Mouse (Mus musculus): ENCODE results near the gene Fam186a. TPM values are rescaled to one million over a fixed set of nuclear protein-coding genes. Genes with fewer than 3 reads are reported as not detected.
A peak's percentile ranks its signal among the peaks of the same experiment; 100 is the strongest.
"Not testable (repeated sequence)": the region's sequence is repeated elsewhere in the genome, so short reads cannot be mapped to it uniquely, and the experiment has no call there.

Fam186a gene
- polyA plus RNA-seq, 1 experiment from 2014 or later: not detected

- WGBS: 66% methylated on average over 1 of the region's 1 CpGs
- Histone ChIP-seq H3K9ac (replicated peaks) (no peak overlapping the region), H3K9me3 (no peaks in the 10 kb centered on the region), H3K36me3 (no peaks in the 10 kb centered on the region), H3K27ac (no peak overlapping the region), H3K4me2 (no peak overlapping the region), H3K4me3 (replicated peaks) (no peak overlapping the region), H3K27me3 (no peaks in the 10 kb centered on the region), H3K4me1 (replicated peaks) (no peaks in the 10 kb centered on the region)
- no peak for ATAC-seq (ENCODE audit: insufficient number of reproducible peaks, insufficient read depth, low FRiP score, low TSS enrichment, low read depth)
These were observed 32.4 kb downstream of the Fam186a start for GRCm38 (mm10) chr15:99934501-99934900.

- no peak overlapping the region for H3K4me3 ChIP-seq (replicated peaks)
- no peak for ATAC-seq (ENCODE audit: insufficient number of reproducible peaks, insufficient read depth, low FRiP score, low TSS enrichment, low read depth)
- H3K9ac ChIP-seq (replicated peaks): no peak overlapping the region
- 82% methylated on average over 8 of the region's 8 CpGs for WGBS
- no peaks in the 10 kb centered on the region for H3K36me3 ChIP-seq
- H3K27ac ChIP-seq: no peak overlapping the region
- H3K9me3 ChIP-seq: no peaks in the 10 kb centered on the region
- H3K27me3 ChIP-seq: no peaks in the 10 kb centered on the region
- H3K4me2 ChIP-seq: no peak overlapping the region
- H3K4me1 ChIP-seq (replicated peaks): no peaks in the 10 kb centered on the region
These were observed 35.6 kb downstream of the Fam186a start for GRCm38 (mm10) chr15:99931231-99931630.

DNA sequence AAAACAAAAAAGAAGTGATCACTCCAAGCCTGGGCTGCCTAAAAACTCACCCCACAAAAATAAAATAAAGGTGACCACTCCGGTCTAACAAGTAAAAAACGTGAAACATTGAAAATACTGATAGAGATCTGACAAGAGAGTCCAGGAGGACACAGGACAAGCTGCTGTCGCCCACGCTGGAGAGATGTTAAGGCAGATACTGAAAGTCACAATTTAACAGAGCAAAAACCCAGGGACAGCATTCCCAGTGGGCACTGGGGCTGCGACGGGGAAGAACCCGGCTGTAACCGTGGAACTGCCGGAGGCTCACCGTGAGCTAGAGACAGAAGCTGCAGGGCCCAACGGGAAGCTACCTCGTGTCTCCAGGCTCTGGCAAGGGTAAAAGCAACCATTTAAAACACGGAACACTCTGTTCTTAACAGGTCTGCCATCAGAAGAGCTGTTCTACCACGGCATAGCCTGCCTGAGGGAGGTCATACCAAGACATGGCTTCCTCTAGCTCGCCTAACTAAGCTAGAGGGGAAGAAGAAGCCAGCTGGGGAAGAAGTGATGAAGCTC is 47.2 kb downstream of the Fam186a start:
- ATAC-seq (ENCODE audit: insufficient number of reproducible peaks, insufficient read depth, low FRiP score, low TSS enrichment, low read depth): no peak
- no peaks in the 10 kb centered on the region for H3K27me3 ChIP-seq
- no peak overlapping the region for H3K9ac ChIP-seq (replicated peaks)
- 84% methylated on average over 15 of the region's 15 CpGs for WGBS
- no peak overlapping the region for H3K27ac ChIP-seq
- no peaks in the 10 kb centered on the region for H3K9me3 ChIP-seq
- H3K36me3 ChIP-seq: no peaks in the 10 kb centered on the region
- no peaks in the 10 kb centered on the region for H3K4me1 ChIP-seq (replicated peaks)
- no peak overlapping the region for H3K4me3 ChIP-seq (replicated peaks)
- no peak overlapping the region for H3K4me2 ChIP-seq

- H3K4me3 ChIP-seq (replicated peaks): no peak overlapping the region
- H3K4me1 ChIP-seq (replicated peaks): no peaks in the 10 kb centered on the region
- no peak overlapping the region for H3K4me2 ChIP-seq
- 79% methylated on average over 3 of the region's 3 CpGs for WGBS
- no peak for ATAC-seq (ENCODE audit: insufficient number of reproducible peaks, insufficient read depth, low FRiP score, low TSS enrichment, low read depth)
- H3K36me3 ChIP-seq: no peaks in the 10 kb centered on the region
- no peaks in the 10 kb centered on the region for H3K9me3 ChIP-seq
- no peak overlapping the region for H3K9ac ChIP-seq (replicated peaks)
- no peaks in the 10 kb centered on the region for H3K27me3 ChIP-seq
- H3K27ac ChIP-seq: no peak overlapping the region
These were observed 49.6 kb downstream of the Fam186a start for GRCm38 (mm10) chr15:99917264-99917663.

DNA sequence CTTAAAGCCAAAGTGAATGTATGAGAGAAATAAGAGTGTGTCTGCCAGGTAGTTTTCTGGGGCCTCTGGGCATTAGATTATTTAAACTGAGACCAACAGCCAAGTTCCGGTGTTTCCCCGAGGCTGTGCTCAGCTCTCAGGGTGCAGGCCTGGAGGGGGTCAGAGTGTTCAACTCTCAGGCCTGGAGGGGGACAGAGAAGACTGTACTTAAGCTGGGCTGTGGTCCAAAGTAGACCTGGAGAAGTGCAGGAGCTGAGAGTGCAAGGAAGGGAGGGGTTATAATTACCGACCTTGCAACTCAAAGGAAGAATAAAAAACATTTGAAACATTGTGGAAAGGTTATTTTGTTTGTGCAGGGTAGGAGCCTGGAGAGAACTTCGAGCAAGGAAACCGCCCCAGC is 52.2 kb downstream of the Fam186a start:
- no peak for ATAC-seq (ENCODE audit: insufficient number of reproducible peaks, insufficient read depth, low FRiP score, low TSS enrichment, low read depth)

DNA sequence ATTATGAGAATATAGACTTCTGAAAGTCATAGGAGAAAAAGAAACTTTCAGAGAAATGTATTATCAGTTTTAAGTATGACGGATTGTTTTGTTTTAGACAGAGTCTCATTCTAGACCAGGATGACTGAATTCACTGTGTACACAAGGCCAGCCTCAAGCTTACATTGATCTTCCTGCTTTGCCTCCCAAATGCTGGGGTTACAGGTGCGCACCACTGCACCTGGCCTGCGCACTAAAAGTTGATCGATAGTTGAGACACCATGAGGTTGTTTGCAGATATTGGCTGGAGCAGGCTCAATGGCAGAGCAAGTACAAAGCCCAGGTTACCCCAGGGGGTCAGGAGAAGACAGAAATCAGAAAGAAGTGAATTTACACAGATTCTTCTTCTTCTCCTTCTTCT is 55.1 kb downstream of the Fam186a start:
- Histone ChIP-seq H3K4me3 (replicated peaks) (no peak overlapping the region), H3K9ac (replicated peaks) (no peak overlapping the region), H3K36me3 (no peaks in the 10 kb centered on the region), H3K27me3 (no peaks in the 10 kb centered on the region), H3K9me3 (no peaks in the 10 kb centered on the region), H3K4me1 (replicated peaks) (no peaks in the 10 kb centered on the region), H3K27ac (no peak overlapping the region), H3K4me2 (no peak overlapping the region)
- WGBS: 95% methylated on average over 4 of the region's 4 CpGs
- ATAC-seq (ENCODE audit: insufficient number of reproducible peaks, insufficient read depth, low FRiP score, low TSS enrichment, low read depth): no peak

More for the DNA sequence above, 52.2 kb downstream of the Fam186a start:
- Histone ChIP-seq H3K27me3 (no peaks in the 10 kb centered on the region), H3K9me3 (no peaks in the 10 kb centered on the region), H3K4me2 (no peak overlapping the region), H3K4me1 (replicated peaks) (no peaks in the 10 kb centered on the region), H3K27ac (no peak overlapping the region), H3K9ac (replicated peaks) (no peak overlapping the region), H3K36me3 (no peaks in the 10 kb centered on the region), H3K4me3 (replicated peaks) (no peak overlapping the region)
- 78% methylated on average over 5 of the region's 5 CpGs for WGBS

DNA sequence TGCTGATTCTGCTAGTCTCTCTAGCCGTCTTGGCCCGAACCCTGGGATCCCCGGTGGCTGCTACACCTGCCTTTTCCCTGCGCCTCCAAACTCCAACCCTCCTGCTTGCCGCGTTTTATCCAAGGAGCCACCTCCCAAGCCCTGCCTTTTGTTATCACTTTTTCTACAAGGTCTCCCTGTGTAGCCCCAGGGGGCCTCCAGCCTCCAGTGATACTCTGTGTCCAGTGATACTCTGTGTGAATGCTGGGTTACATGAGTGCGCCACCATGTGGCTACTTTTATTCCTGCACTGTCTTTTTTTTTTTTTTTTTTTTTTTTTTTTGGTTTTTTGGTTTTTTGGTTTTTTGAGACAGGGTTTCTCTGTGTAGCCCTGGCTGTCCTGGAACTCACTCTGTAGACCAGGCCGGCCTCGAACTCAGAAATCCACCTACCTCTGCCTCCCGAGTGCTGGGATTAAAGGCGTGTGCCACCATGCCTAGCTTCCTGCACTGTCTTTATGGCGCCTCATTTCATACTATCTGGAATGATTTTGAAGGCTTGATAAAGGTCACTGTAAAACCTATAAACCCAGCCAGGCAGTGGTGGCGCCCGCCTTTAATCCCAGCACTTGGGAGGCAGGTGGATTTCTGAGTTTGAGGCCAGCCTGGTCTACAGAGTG is 57.4 kb downstream of the Fam186a start:
- not testable (repeated sequence) for H3K36me3 ChIP-seq; H3K9ac ChIP-seq (replicated peaks); H3K27ac ChIP-seq; H3K9me3 ChIP-seq; H3K4me1 ChIP-seq (replicated peaks); H3K27me3 ChIP-seq; H3K4me3 ChIP-seq (replicated peaks); H3K4me2 ChIP-seq; ATAC-seq (ENCODE audit: insufficient number of reproducible peaks, insufficient read depth, low FRiP score, low TSS enrichment, low read depth)
- 41% methylated on average over 14 of the region's 14 CpGs for WGBS

DNA sequence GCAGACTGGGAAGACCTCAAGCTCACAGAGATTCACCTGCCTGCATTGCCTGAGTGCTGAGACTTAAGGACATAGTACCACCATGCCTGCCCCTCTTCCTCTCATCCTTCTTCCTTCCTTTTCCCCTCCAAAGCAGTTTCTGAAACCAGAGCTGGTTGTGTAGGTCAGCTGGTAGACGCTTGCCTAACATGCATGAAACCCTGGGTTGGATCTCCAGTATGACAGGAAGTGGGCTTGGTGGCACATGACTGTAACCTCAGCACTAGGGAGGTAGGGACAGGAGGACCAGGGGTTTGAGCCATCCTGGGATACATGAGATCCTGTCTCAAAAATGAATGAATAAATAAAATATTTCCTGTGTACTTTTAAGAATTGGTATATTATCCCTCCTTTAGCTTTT is 59.3 kb downstream of the Fam186a start:
- ATAC-seq (ENCODE audit: insufficient number of reproducible peaks, insufficient read depth, low FRiP score, low TSS enrichment, low read depth): no peak
- H3K9me3 ChIP-seq: no peaks in the 10 kb centered on the region
- no peaks in the 10 kb centered on the region for H3K4me1 ChIP-seq (replicated peaks)
- no peak overlapping the region for H3K4me3 ChIP-seq (replicated peaks)
- H3K36me3 ChIP-seq: no peaks in the 10 kb centered on the region
- no peak overlapping the region for H3K9ac ChIP-seq (replicated peaks)
- H3K4me2 ChIP-seq: no peak overlapping the region
- no peak overlapping the region for H3K27ac ChIP-seq
- WGBS: 69% methylated on average over 1 of the region's 1 CpGs
- H3K27me3 ChIP-seq: no peaks in the 10 kb centered on the region

GRCm38 (mm10) chr15:99907041-99907440 is 59.8 kb downstream of the Fam186a start:
- ATAC-seq (ENCODE audit: insufficient number of reproducible peaks, insufficient read depth, low FRiP score, low TSS enrichment, low read depth): no peak
- no peaks in the 10 kb centered on the region for H3K9me3 ChIP-seq
- 84% methylated on average over 4 of the region's 4 CpGs for WGBS

GRCm38 (mm10) chr15:99904841-99905240 is 62.0 kb downstream of the Fam186a start:
- Histone ChIP-seq H3K27ac (no peak overlapping the region), H3K4me2 (no peak overlapping the region), H3K4me3 (replicated peaks) (no peak overlapping the region), H3K9me3 (no peaks in the 10 kb centered on the region), H3K27me3 (no peaks in the 10 kb centered on the region), H3K4me1 (replicated peaks) (no peaks in the 10 kb centered on the region), H3K36me3 (no peaks in the 10 kb centered on the region), H3K9ac (replicated peaks) (no peak overlapping the region)
- 81% methylated on average over 9 of the region's 9 CpGs for WGBS
- no peak for ATAC-seq (ENCODE audit: insufficient number of reproducible peaks, insufficient read depth, low FRiP score, low TSS enrichment, low read depth)

More at GRCm38 (mm10) chr15:99907041-99907440, 59.8 kb downstream of the Fam186a start:
- H3K27me3 ChIP-seq: no peaks in the 10 kb centered on the region
- H3K9ac ChIP-seq (replicated peaks): no peak overlapping the region
- H3K36me3 ChIP-seq: no peaks in the 10 kb centered on the region
- H3K4me3 ChIP-seq (replicated peaks): no peak overlapping the region
- no peak overlapping the region for H3K27ac ChIP-seq
- no peak overlapping the region for H3K4me2 ChIP-seq
- no peaks in the 10 kb centered on the region for H3K4me1 ChIP-seq (replicated peaks)

DNA sequence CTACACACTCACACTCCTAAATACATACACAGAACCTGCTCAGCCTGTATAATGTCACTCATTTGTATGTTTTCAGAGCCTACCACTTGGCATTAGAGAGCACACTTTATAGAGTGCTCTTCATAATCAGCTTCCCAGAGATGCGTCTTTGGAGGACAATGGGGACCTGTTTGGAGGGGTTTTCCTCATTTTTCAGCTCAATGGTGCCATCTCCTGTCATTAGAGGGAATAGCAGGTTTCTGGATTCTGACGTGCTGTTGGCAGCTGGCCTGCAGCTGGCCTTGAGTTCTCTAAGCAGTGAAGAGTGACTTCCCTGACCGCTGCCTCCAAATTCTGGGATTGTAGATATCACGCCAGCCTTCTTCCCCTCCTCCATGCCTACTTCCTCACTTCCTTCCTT is 62.5 kb downstream of the Fam186a start:
- Histone ChIP-seq H3K4me1 (replicated peaks) (no peaks in the 10 kb centered on the region), H3K27ac (no peak overlapping the region), H3K9ac (replicated peaks) (no peak overlapping the region), H3K4me2 (no peak overlapping the region), H3K27me3 (no peaks in the 10 kb centered on the region), H3K9me3 (no peaks in the 10 kb centered on the region), H3K36me3 (no peaks in the 10 kb centered on the region), H3K4me3 (replicated peaks) (no peak overlapping the region)
- 0 out of 2 replicates have a peak, but pooled peaks have one; percentile 63 for ATAC-seq (ENCODE audit: insufficient number of reproducible peaks, insufficient read depth, low FRiP score, low TSS enrichment, low read depth)
- 6% methylated on average over 4 of the region's 4 CpGs for WGBS

DNA sequence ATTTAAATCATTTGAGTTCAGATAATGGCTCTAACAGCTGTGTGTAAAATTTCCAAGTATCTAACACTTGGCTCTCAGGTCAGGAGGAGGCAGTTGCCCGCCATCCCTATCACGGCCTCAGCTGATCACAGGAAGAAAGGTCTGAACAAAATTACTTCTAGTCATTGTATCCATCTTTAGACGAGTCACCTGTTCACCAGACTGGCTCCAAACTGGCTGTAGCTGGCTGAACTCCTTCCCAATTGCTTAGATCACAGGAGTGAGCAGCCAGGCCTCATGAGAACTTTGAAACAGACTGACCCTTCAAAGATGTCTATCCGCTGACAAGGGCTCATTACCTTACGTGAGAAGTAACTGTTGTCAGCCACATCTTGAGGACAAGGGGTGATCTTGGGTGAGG is 63.6 kb downstream of the Fam186a start:
- Histone ChIP-seq H3K27me3 (no peaks in the 10 kb centered on the region), H3K9ac (replicated peaks) (no peak overlapping the region), H3K4me1 (replicated peaks) (no peaks in the 10 kb centered on the region), H3K4me2 (no peak overlapping the region), H3K36me3 (no peaks in the 10 kb centered on the region), H3K4me3 (replicated peaks) (no peak overlapping the region), H3K27ac (no peak overlapping the region), H3K9me3 (no peaks in the 10 kb centered on the region)
- WGBS: 79% methylated on average over 5 of the region's 5 CpGs
- ATAC-seq (ENCODE audit: insufficient number of reproducible peaks, insufficient read depth, low FRiP score, low TSS enrichment, low read depth): no peak

All from limb, embryonic 12.5 days (tissue).